Mouse (Mus musculus): Measurements from ENCODE around the gene Gm572. TPM values are rescaled to one million over a fixed set of nuclear protein-coding genes. Genes with fewer than 3 reads are reported as not detected.

Gene Gm572
- total RNA-seq, 2 experiments from 2014 or later, result not detected

DNA sequence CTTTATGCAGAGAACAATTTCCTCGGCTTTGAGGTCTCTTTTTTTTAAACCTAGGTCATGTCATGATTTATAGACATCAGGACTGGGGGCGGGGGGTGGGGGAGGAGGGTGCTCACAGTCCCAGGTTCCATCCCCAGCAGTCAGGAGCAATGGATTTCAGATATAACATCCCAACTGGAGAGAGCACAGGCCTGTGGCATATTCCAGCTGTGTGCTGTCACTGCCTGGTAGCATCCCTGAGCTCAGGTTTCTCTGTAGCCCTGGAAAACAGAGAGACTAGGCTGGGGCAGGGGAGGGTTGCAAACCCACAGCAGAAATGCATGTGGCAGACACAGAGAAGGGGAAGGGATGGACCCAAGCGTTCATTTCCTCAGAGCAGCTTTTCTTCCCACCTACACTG lies 17.1 kb downstream of the Gm572 start:
- no peak for ATAC-seq (replicated peaks; ENCODE audit: low FRiP score, low TSS enrichment, poor library complexity, severe bottlenecking)

GRCm38 (mm10) chr4:148662168-148662965 lies 19.2 kb downstream of the Gm572 start:
- peak; percentile 75 for ATAC-seq (replicated peaks; ENCODE audit: low FRiP score, low TSS enrichment, poor library complexity, severe bottlenecking)

DNA sequence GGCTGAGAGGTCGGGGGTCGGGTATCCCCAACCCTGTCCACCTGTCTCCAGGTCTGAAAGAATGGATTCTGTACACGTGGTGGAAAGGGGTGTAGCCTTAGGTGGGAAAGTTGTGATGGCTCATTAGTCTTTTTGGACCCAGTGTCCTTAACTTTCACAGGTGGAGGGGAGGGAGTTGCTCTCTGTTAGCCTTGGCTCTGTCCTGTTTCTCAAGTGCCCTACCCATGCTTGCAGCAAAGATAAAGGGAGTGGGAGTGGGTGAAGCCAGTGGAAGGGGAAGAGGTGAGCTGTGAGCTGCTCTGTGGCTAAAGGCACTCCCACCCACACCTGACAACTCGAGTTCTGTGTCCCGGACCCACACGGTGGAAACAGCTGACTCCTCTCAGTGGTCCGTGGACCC lies 20.2 kb downstream of the Gm572 start:
- ATAC-seq (replicated peaks; ENCODE audit: low FRiP score, low TSS enrichment, poor library complexity, severe bottlenecking), result no peak

DNA sequence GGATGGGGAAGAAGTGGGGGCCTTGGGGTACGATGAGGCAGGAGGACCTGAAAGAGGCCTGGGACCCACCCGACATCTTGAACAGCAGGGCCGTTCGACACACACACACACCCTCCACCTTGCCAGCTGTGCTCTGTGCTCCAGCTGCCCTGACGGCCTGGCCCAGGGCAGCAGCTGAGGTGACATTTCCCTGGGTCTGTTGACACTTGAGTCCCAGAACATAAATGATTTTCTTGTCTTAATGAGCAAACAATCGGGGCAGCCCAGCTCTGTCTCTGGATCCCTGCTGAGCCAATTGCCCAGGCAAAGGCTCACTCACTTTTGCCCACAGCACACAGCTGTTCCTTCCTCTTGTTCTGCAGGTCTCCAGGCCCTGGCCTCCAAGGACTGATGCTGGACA lies 20.9 kb downstream of the Gm572 start:
- ATAC-seq (replicated peaks; ENCODE audit: low FRiP score, low TSS enrichment, poor library complexity, severe bottlenecking), result no peak

- no peak for ATAC-seq (replicated peaks; ENCODE audit: low FRiP score, low TSS enrichment, poor library complexity, severe bottlenecking)
Measured at GRCm38 (mm10) chr4:148667006-148667755, 24.1 kb downstream of the Gm572 start.

GRCm38 (mm10) chr4:148671230-148671947 lies 28.3 kb downstream of the Gm572 start:
- peak; percentile 64 for ATAC-seq (replicated peaks; ENCODE audit: low FRiP score, low TSS enrichment, poor library complexity, severe bottlenecking)

GRCm38 (mm10) chr4:148675043-148675442 lies 31.9 kb downstream of the Gm572 start:
- no peak for ATAC-seq (replicated peaks; ENCODE audit: low FRiP score, low TSS enrichment, poor library complexity, severe bottlenecking)

DNA sequence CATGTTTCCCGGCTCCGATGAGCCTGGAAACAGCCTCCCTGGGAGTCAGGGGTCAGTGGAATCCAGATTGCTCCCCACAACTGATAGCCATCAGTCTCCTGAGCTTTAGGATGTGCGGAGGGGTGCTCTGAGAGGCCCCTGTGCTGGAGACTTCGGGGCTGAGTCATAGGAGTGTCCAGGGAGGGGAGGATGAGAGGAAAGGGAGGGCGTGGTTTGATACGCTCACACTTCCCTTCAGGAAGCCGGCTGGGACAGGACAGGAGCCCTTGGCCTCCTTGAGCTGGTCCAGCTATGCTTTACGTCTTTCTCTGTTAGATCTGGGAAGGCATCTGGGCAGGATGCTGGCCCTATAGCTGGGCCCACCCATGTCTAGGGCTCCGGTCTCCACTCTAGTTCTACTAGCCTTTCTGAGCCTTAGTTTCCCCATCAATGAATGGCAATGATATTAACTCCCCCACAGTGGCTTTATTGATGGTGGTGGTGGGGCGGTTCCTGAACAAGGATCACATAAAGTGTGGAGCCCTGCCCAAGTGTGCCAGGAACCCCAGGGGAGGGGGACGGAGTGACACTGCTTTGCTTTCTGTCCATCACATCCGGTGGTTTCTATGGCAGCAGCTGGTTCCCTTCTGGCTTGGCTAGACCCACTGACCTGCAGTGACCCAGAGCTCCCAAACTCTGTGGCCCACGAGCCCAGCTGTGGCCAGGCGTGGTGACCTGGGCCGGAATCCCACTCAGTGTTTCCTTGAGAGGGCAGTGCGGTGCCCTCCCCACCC lies 33.3 kb downstream of the Gm572 start:
- ATAC-seq (replicated peaks; ENCODE audit: low FRiP score, low TSS enrichment, poor library complexity, severe bottlenecking), result no peak

DNA sequence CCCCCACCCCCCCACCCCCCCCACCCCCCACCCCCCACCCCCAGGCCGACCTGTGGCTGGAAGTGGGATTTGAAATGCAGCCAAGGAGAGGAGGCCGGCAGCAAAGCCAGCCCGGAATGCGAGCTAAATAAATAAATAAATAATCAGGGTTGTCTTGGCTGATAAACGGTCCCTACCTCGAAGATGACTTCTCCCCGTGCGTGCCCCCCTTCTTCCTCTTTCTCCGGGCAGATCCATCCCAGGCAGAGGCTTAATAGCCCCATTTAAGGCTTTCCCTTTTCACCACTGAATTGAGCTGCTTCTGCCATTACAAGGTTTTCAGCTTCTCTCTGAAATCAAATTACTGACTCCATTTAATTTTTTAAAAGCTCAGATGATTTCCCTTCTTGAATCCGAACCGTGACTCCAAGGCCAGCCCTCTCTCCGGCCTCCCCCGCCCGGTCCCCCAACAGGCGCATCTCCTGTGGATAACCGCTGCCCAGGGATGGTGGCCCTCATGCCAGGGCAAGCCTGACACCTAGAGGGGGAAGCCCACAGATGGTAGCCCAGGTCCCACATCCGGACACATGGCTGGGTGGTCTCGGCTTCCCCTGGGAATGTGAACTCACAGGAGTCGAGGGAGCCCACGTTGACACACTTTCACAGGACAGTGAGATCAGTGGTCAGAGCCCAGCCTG lies 34.0 kb downstream of the Gm572 start:
- no peak for ATAC-seq (replicated peaks; ENCODE audit: low FRiP score, low TSS enrichment, poor library complexity, severe bottlenecking)

- no peak for ATAC-seq (replicated peaks; ENCODE audit: low FRiP score, low TSS enrichment, poor library complexity, severe bottlenecking)
Measured at GRCm38 (mm10) chr4:148678105-148678504, 35.0 kb downstream of the Gm572 start.

- peak; percentile 71 for ATAC-seq (replicated peaks; ENCODE audit: low FRiP score, low TSS enrichment, poor library complexity, severe bottlenecking)
Measured at GRCm38 (mm10) chr4:148680505-148681067, 37.5 kb downstream of the Gm572 start.

DNA sequence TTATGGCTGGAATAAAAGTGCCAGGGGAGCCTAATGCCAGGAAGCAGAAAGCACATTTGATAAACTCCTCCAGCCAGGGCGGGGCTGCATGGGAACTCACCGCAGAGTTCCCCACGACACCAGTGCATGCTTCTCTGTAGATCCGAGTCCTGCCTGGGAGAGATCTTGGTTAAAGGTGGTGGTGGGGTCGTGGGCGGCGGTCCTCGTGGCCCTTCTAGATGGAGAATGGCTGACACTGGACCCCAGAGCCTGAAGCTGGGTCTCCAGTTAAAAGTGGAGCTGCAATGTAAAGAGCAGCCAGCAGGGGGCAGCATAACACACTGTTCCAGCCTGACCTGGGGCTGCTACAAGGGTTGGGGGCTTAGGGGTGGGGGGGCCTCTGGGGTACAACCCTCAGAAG lies 38.3 kb downstream of the Gm572 start:
- peak; percentile 51 for ATAC-seq (replicated peaks; ENCODE audit: low FRiP score, low TSS enrichment, poor library complexity, severe bottlenecking)

DNA sequence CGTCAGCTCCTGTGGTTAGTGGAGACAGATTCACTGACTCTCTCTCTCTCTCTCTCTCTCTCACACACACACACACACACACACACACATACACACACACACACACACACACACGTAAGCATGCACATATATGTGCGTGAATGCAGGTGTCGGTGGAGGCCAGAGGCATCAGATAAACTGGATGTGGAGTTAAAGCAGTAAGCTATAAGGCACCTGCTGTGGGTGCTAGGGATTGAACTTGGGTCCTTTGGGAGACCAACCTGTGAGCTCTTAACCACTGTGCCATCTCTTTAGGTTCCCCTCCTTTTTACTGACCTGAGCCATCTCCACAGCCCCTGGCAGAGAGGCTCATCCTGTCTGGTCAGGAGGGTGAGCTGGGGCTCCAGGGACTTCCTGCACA lies 39.8 kb downstream of the Gm572 start:
- no peak for ATAC-seq (replicated peaks; ENCODE audit: low FRiP score, low TSS enrichment, poor library complexity, severe bottlenecking)

GRCm38 (mm10) chr4:148683539-148683938 lies 40.4 kb downstream of the Gm572 start:
- ATAC-seq (replicated peaks; ENCODE audit: low FRiP score, low TSS enrichment, poor library complexity, severe bottlenecking), result no peak

DNA sequence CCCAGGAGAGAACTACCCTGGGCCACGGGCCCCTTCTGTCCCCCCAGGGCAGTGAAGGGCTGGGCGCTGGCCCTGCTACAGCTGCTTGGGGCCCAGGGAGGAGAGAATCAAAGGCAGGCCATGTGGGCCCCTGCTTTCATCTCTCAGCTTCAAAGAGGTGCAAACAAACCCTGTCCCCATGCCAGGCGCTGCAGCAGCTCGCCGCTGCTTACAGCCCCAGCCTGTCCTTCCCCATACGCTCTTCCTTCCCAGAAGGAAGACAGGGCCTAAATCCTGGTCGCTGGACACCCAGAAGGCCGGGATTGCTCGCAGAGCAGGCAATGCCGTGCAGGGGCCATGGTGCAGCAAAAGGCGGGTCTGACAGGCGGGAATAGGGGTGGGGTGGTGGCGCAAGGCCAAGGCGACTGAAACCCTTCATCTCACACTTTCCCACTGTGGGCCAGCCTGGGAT lies 43.4 kb downstream of the Gm572 start:
- no peak for ATAC-seq (replicated peaks; ENCODE audit: low FRiP score, low TSS enrichment, poor library complexity, severe bottlenecking)

- ATAC-seq (replicated peaks; ENCODE audit: low FRiP score, low TSS enrichment, poor library complexity, severe bottlenecking), result no peak
Measured at GRCm38 (mm10) chr4:148688091-148688490, 45.0 kb downstream of the Gm572 start.

DNA sequence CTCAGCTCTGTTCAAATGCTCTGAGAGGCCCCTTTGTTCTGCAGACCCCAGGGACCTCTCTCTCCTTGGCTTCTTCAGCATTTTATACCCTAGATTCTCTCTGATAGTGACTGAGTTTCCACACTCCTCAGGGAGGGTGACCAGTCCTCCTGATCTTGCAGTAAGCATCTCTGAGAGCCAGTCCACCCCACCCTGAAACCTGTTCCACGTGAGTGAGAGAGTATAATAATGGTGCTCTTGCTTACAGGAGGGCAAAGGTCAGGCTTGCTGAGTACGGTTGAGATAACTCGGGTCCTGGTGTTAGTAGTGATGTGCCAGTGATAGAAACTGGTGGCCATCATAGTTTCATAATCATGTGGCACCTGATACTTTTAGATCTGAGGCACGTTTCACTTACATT lies 48.1 kb downstream of the Gm572 start:
- no peak for ATAC-seq (replicated peaks; ENCODE audit: low FRiP score, low TSS enrichment, poor library complexity, severe bottlenecking)

- peak; percentile 71 for ATAC-seq (replicated peaks; ENCODE audit: low FRiP score, low TSS enrichment, poor library complexity, severe bottlenecking)
Measured at GRCm38 (mm10) chr4:148693417-148693959, 50.4 kb downstream of the Gm572 start.

Data from megakaryocyte-erythroid progenitor cell, adult 5-6 weeks (primary cell).